Mouse (Mus musculus): Measurements from ENCODE around the gene Ttll5. TPM values are rescaled to one million over a fixed set of nuclear protein-coding genes. Genes with fewer than 3 reads are reported as not detected.

The Ttll5 gene
- polyA plus RNA-seq, 1 experiment from 2014 or later = 16.1 TPM

DNA sequence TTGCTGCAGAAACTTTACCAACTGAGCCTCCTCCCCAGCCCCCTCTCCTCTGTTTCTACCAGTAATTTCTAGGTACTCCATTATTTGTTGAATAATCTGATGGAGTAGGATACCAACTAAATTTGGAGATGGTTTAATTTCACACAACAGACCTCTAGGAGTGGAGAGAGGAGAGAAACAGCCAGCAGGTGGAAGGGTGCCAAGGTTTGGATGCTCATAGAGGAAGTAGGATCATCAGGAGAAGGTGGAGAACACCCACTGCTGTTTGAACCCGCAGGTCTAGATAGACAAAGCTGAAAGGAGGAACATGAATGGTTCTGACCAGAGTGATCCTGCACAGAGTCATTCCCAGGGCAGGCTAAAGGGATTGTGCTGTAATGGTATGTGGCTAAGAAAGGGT, 28.9 kb upstream of the Ttll5 start:
- H3K9ac ChIP-seq (replicated peaks; ENCODE audit: low read length) = no peak overlapping the region
- H3K36me3 ChIP-seq (ENCODE audit: control insufficient read depth, insufficient read depth, low read length) = no peaks in the 10 kb centered on the region
- no peak overlapping the region for H3K4me2 ChIP-seq (ENCODE audit: low read length)
- no peak overlapping the region for H3K4me3 ChIP-seq (replicated peaks; ENCODE audit: low read depth, low read length)
- no peaks in the 10 kb centered on the region for H3K9me3 ChIP-seq (ENCODE audit: control insufficient read depth, low read length)
- H3K27ac ChIP-seq (replicated peaks; ENCODE audit: low read depth, low read length) = no peak overlapping the region
- WGBS = 86% methylated on average over 1 of the region's 1 CpGs
- no peaks in the 10 kb centered on the region for H3K4me1 ChIP-seq (ENCODE audit: control insufficient read depth, insufficient read depth, low read length)
- ATAC-seq (ENCODE audit: low FRiP score, low TSS enrichment) (no peak), DNase-seq (no peak)
- H3K27me3 ChIP-seq (ENCODE audit: control insufficient read depth, insufficient read depth, low read length) = no peaks in the 10 kb centered on the region

DNA sequence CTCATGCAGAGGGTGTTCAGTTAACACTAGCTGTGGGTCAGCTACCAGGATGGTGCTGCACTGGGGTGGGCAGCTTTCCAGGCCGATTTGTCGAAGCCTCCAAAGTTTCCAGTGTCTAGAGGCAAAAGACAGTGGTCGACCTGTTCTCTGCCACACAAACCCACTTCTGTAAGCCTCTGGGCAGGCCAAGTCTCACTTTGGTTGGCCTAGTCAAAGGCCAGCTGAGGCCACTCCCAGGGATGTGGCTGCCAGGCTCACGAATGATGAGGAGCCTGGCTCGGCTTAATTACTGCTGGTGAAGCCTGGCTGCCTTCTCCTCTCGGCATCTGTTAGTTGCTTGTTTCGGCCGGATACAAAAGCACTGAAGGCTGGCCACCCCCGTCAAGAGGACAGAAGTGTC, 24.4 kb upstream of the Ttll5 start:
- no peak overlapping the region for H3K4me3 ChIP-seq (replicated peaks; ENCODE audit: low read depth, low read length)
- H3K36me3 ChIP-seq (ENCODE audit: control insufficient read depth, insufficient read depth, low read length) = no peaks in the 10 kb centered on the region
- no peak overlapping the region for H3K27ac ChIP-seq (replicated peaks; ENCODE audit: low read depth, low read length)
- no peak overlapping the region for H3K4me2 ChIP-seq (ENCODE audit: low read length)
- ATAC-seq (ENCODE audit: low FRiP score, low TSS enrichment) = no peak
- H3K27me3 ChIP-seq (ENCODE audit: control insufficient read depth, insufficient read depth, low read length) = no peaks in the 10 kb centered on the region
- 68% methylated on average over 9 of the region's 9 CpGs for WGBS
- no peak for DNase-seq
- H3K4me1 ChIP-seq (ENCODE audit: control insufficient read depth, insufficient read depth, low read length) = no peaks in the 10 kb centered on the region
- H3K9ac ChIP-seq (replicated peaks; ENCODE audit: low read length) = no peak overlapping the region
- H3K9me3 ChIP-seq (ENCODE audit: control insufficient read depth, low read length) = no peaks in the 10 kb centered on the region

DNA sequence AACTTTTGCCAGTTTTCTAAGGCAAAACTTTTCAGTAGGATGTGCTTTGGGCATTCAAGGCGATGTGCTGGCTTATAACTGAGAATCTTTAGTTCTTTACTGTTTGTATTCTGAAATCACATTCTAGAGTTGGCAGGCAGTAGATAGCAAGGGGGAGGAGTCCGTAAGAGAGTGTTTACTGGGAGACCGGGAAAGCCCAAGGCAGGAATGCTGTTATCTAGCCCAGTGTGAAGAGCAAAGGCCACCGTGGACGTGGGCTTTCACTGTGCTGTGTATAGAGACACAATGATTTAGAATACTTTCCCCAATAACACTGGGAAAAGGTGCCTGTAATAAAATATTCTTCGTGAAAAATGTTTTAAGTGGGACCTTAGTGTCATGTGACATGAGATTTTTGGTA, 14.7 kb upstream of the Ttll5 start:
- ATAC-seq (ENCODE audit: low FRiP score, low TSS enrichment) (no peak), DNase-seq (no peak)
- Histone ChIP-seq H3K4me1 (ENCODE audit: control insufficient read depth, insufficient read depth, low read length) (no peaks in the 10 kb centered on the region), H3K9me3 (ENCODE audit: control insufficient read depth, low read length) (no peaks in the 10 kb centered on the region), H3K27ac (replicated peaks; ENCODE audit: low read depth, low read length) (no peak overlapping the region), H3K27me3 (ENCODE audit: control insufficient read depth, insufficient read depth, low read length) (no peaks in the 10 kb centered on the region), H3K9ac (replicated peaks; ENCODE audit: low read length) (no peak overlapping the region), H3K4me3 (replicated peaks; ENCODE audit: low read depth, low read length) (no peak overlapping the region), H3K36me3 (ENCODE audit: control insufficient read depth, insufficient read depth, low read length) (peaks cover 24% of the 10 kb centered on the region), H3K4me2 (ENCODE audit: low read length) (no peak overlapping the region)
- 75% methylated on average over 6 of the region's 6 CpGs for WGBS

- no peak overlapping the region for H3K4me3 ChIP-seq (replicated peaks; ENCODE audit: low read depth, low read length)
- H3K36me3 ChIP-seq (ENCODE audit: control insufficient read depth, insufficient read depth, low read length) = peaks cover 36% of the 10 kb centered on the region
- DNase-seq (no peak), ATAC-seq (ENCODE audit: low FRiP score, low TSS enrichment) (no peak)
- H3K27me3 ChIP-seq (ENCODE audit: control insufficient read depth, insufficient read depth, low read length) = no peaks in the 10 kb centered on the region
- H3K9me3 ChIP-seq (ENCODE audit: control insufficient read depth, low read length) = no peaks in the 10 kb centered on the region
- H3K4me1 ChIP-seq (ENCODE audit: control insufficient read depth, insufficient read depth, low read length) = no peaks in the 10 kb centered on the region
- no peak overlapping the region for H3K4me2 ChIP-seq (ENCODE audit: low read length)
- no peak overlapping the region for H3K27ac ChIP-seq (replicated peaks; ENCODE audit: low read depth, low read length)
- no peak overlapping the region for H3K9ac ChIP-seq (replicated peaks; ENCODE audit: low read length)
Measured at GRCm38 (mm10) chr12:85810959-85811358, 13.5 kb upstream of the Ttll5 start.

DNA sequence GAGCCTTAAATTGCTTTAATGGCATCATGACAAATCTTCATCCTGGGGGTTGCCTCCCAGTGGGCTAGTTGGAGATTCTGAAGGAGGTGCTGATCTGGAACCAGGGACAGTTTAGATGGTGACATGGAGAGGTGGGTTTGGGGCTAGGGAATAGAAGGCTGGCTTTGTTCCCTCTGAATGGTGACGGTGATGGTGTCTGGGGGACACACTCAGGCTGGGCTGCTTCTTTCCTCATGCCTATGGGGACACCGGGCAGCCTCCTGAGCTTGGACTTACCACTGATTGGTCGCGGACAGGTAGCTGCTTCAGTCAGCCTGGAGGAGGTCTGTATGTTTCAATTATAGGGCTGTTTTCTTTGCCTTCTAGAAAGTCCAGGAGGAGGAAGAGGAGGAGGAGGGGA, 12.8 kb upstream of the Ttll5 start:
- DNase-seq = no peak
- no peak for ATAC-seq (ENCODE audit: low FRiP score, low TSS enrichment)
- Histone ChIP-seq H3K4me1 (ENCODE audit: control insufficient read depth, insufficient read depth, low read length) (no peaks in the 10 kb centered on the region), H3K27ac (replicated peaks; ENCODE audit: low read depth, low read length) (no peak overlapping the region), H3K4me2 (ENCODE audit: low read length) (no peak overlapping the region), H3K27me3 (ENCODE audit: control insufficient read depth, insufficient read depth, low read length) (no peaks in the 10 kb centered on the region), H3K9me3 (ENCODE audit: control insufficient read depth, low read length) (no peaks in the 10 kb centered on the region), H3K4me3 (replicated peaks; ENCODE audit: low read depth, low read length) (no peak overlapping the region), H3K9ac (replicated peaks; ENCODE audit: low read length) (no peak overlapping the region), H3K36me3 (ENCODE audit: control insufficient read depth, insufficient read depth, low read length) (peaks cover 43% of the 10 kb centered on the region)
- 97% methylated on average over 4 of the region's 4 CpGs for WGBS

GRCm38 (mm10) chr12:85813599-85813998, 10.9 kb upstream of the Ttll5 start:
- Histone ChIP-seq H3K9me3 (ENCODE audit: control insufficient read depth, low read length) (no peaks in the 10 kb centered on the region), H3K27me3 (ENCODE audit: control insufficient read depth, insufficient read depth, low read length) (no peaks in the 10 kb centered on the region), H3K4me2 (ENCODE audit: low read length) (no peak overlapping the region), H3K9ac (replicated peaks; ENCODE audit: low read length) (no peak overlapping the region), H3K4me1 (ENCODE audit: control insufficient read depth, insufficient read depth, low read length) (no peaks in the 10 kb centered on the region), H3K36me3 (ENCODE audit: control insufficient read depth, insufficient read depth, low read length) (peaks cover 55% of the 10 kb centered on the region), H3K27ac (replicated peaks; ENCODE audit: low read depth, low read length) (no peak overlapping the region), H3K4me3 (replicated peaks; ENCODE audit: low read depth, low read length) (no peak overlapping the region)
- ATAC-seq (ENCODE audit: low FRiP score, low TSS enrichment) = no peak
- DNase-seq = no peak
- WGBS = 91% methylated on average over 2 of the region's 2 CpGs

DNA sequence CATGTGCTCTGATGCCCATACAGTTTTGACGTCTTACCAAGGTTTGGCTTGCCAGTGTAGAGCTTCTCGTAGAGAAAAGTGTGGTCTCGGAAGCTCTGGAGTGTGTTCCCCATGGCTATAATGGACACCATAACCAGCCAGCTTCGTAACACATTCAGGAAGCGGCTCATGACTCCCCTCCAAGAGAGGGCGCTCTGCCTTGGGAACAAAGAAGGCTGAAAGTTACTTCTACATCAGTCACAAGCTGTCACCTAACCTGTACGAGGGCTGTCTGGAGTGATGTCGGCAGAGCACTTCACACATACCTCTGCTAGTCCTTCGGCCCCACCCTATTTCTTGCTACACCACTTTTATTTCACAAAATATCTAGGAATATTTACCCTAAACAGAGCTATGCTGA, 2.4 kb upstream of the Ttll5 start:
- Histone ChIP-seq H3K9me3 (ENCODE audit: control insufficient read depth, low read length) (no peaks in the 10 kb centered on the region), H3K36me3 (ENCODE audit: control insufficient read depth, insufficient read depth, low read length) (peaks cover 33% of the 10 kb centered on the region)

DNA sequence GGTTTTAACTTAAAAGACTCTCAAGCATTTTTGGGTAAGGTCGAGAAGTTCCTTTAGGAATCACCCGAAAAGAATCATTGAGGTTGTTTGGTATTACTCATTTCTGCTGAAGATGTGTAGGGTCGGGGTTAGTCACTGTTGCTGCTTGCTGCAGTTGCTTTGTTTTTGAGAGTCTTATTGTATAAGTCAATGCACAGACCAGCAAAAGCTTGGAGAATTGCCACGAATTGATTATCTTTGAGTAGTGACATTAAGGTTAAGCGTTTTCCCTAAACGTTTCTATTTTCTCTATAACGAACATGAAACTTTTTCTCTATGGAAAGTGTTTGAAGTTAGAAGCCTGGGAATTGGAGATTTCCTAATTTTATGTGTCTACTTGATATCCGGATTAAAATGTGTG, 902 bp downstream of the Ttll5 start:
- WGBS = 14% methylated on average over 8 of the region's 8 CpGs
- DNase-seq (no peak), ATAC-seq (ENCODE audit: low FRiP score, low TSS enrichment) (no peak)
- no peaks in the 10 kb centered on the region for H3K27me3 ChIP-seq (ENCODE audit: control insufficient read depth, insufficient read depth, low read length)
- H3K36me3 ChIP-seq (ENCODE audit: control insufficient read depth, insufficient read depth, low read length) = peaks cover 17% of the 10 kb centered on the region; the same call in 1 of the 2 replicates
- peak overlapping the region; percentile 73 for H3K9ac ChIP-seq (replicated peaks; ENCODE audit: low read length)
- peak overlapping the region; percentile 79 for H3K4me3 ChIP-seq (replicated peaks; ENCODE audit: low read depth, low read length)
- no peaks in the 10 kb centered on the region for H3K9me3 ChIP-seq (ENCODE audit: control insufficient read depth, low read length)
- peak overlapping the region; percentile 77 for H3K4me2 ChIP-seq (ENCODE audit: low read length)
- peaks cover 11% of the 10 kb centered on the region; the same call in 1 of the 2 replicates for H3K4me1 ChIP-seq (ENCODE audit: control insufficient read depth, insufficient read depth, low read length)
- peak overlapping the region; percentile 95 for H3K27ac ChIP-seq (replicated peaks; ENCODE audit: low read depth, low read length)

More for the DNA sequence above, 2.4 kb upstream of the Ttll5 start:
- DNase-seq = no peak
- ATAC-seq (ENCODE audit: low FRiP score, low TSS enrichment) = no peak
- no peak overlapping the region for H3K4me3 ChIP-seq (replicated peaks; ENCODE audit: low read depth, low read length)
- H3K4me1 ChIP-seq (ENCODE audit: control insufficient read depth, insufficient read depth, low read length) = peaks cover 11% of the 10 kb centered on the region; the same call in 1 of the 2 replicates
- 80% methylated on average over 9 of the region's 9 CpGs for WGBS
- no peaks in the 10 kb centered on the region for H3K27me3 ChIP-seq (ENCODE audit: control insufficient read depth, insufficient read depth, low read length)
- no peak overlapping the region for H3K4me2 ChIP-seq (ENCODE audit: low read length)
- no peak overlapping the region for H3K9ac ChIP-seq (replicated peaks; ENCODE audit: low read length)
- H3K27ac ChIP-seq (replicated peaks; ENCODE audit: low read depth, low read length) = no peak overlapping the region

- H3K4me2 ChIP-seq (ENCODE audit: low read length) = peak overlapping the region; percentile 77
- WGBS = 80% methylated on average over 2 of the region's 2 CpGs
- H3K27ac ChIP-seq (replicated peaks; ENCODE audit: low read depth, low read length) = no peak overlapping the region
- peaks cover 11% of the 10 kb centered on the region; the same call in 1 of the 2 replicates for H3K4me1 ChIP-seq (ENCODE audit: control insufficient read depth, insufficient read depth, low read length)
- H3K27me3 ChIP-seq (ENCODE audit: control insufficient read depth, insufficient read depth, low read length) = no peaks in the 10 kb centered on the region
- no peak for ATAC-seq (ENCODE audit: low FRiP score, low TSS enrichment)
- H3K36me3 ChIP-seq (ENCODE audit: control insufficient read depth, insufficient read depth, low read length) = peaks cover 14% of the 10 kb centered on the region; the same call in 1 of the 2 replicates
- no peak for DNase-seq
- H3K4me3 ChIP-seq (replicated peaks; ENCODE audit: low read depth, low read length) = peak overlapping the region; percentile 79; the same call in 1 of the 2 replicates
- no peaks in the 10 kb centered on the region for H3K9me3 ChIP-seq (ENCODE audit: control insufficient read depth, low read length)
- no peak overlapping the region for H3K9ac ChIP-seq (replicated peaks; ENCODE audit: low read length)
Measured at GRCm38 (mm10) chr12:85825822-85826221, 1.4 kb downstream of the Ttll5 start.

All from midbrain, embryonic 14.5 days (tissue).